Mouse (Mus musculus) regulatory T cell (primary cell): ENCODE data around the gene Casp12.
"Not testable (repeated sequence)": the region's sequence is repeated elsewhere in the genome, so short reads cannot be mapped to it uniquely, and the experiment has no call there.

ENCODE experiments used
- in situ Hi-C: fragments of 300-600 bp; cut with MboI, MseI; formaldehyde crosslinking; loops from one replicate; pipeline ENCODE4 v1.15.1; 2025; ENCODE audit warnings: high pct_unique_total_duplicates

Casp12 gene

GRCm38 (mm10) chr9:5345291-5345898 is at the start of gene Casp12:
Gene Casp12 (plus strand): TSS chr9:5345430.
- in situ Hi-C loops: no loop called here

GRCm38 (mm10) chr9:5296354-5297237 is 48.6 kb upstream of the Casp12 start:
- in situ Hi-C loops: no loop called here

- in situ Hi-C loops: no loop called here
Measured at GRCm38 (mm10) chr9:5298329-5299131, 46.7 kb upstream of the Casp12 start, which contains the start of gene Casp1. Gene Casp1 (plus strand): TSS chr9:5298517.

- in situ Hi-C loops: no loop called here
Measured at GRCm38 (mm10) chr9:5299132-5299381, 46.2 kb upstream of the Casp12 start.

- in situ Hi-C loops: no loop called here
Measured at GRCm38 (mm10) chr9:5308561-5308960, 36.7 kb upstream of the Casp12 start, which contains the start of gene Casp4. Gene Casp4 (plus strand): TSS chr9:5308828.

- in situ Hi-C loops: no loop called here
Measured at GRCm38 (mm10) chr9:5310112-5310511, 35.1 kb upstream of the Casp12 start.

GRCm38 (mm10) chr9:5311435-5311834 is 33.8 kb upstream of the Casp12 start:
- in situ Hi-C loops: no loop called here

GRCm38 (mm10) chr9:5328204-5328603 is 17.0 kb upstream of the Casp12 start:
- in situ Hi-C loops: no loop called here

GRCm38 (mm10) chr9:5332441-5332840 is 12.8 kb upstream of the Casp12 start:
- in situ Hi-C loops: loop anchor here (10.0 kb wide), 1 partner anchor 652 kb away; no protein-coding TSS in a partner anchor

GRCm38 (mm10) chr9:5333422-5333821 is 11.8 kb upstream of the Casp12 start:
- in situ Hi-C loops: loop anchor here (10.0 kb wide), 1 partner anchor 651 kb away; no protein-coding TSS in a partner anchor

GRCm38 (mm10) chr9:5343092-5343491 is 2.1 kb upstream of the Casp12 start:
- in situ Hi-C loops: no loop called here

GRCm38 (mm10) chr9:5344090-5344489 is 1.1 kb upstream of the Casp12 start:
- in situ Hi-C loops: no loop called here

GRCm38 (mm10) chr9:5347381-5347780 is 2.2 kb downstream of the Casp12 start:
- in situ Hi-C loops: no loop called here

GRCm38 (mm10) chr9:5353673-5354072 is 8.4 kb downstream of the Casp12 start:
- in situ Hi-C loops: no loop called here

- in situ Hi-C loops: no loop called here
Measured at GRCm38 (mm10) chr9:5356801-5357200, 11.6 kb downstream of the Casp12 start.

GRCm38 (mm10) chr9:5393561-5393960 is 48.3 kb downstream of the Casp12 start:
- in situ Hi-C loops: no loop called here

- in situ Hi-C loops: not testable (repeated sequence)
Measured at GRCm38 (mm10) chr9:5395861-5396260, 50.6 kb downstream of the Casp12 start.

- in situ Hi-C loops: loop anchor here (25.0 kb wide), 1 partner anchor 801 kb away; no protein-coding TSS in a partner anchor
Measured at GRCm38 (mm10) chr9:5410988-5411568, 65.8 kb downstream of the Casp12 start.

- in situ Hi-C loops: loop anchor here (25.0 kb wide), 1 partner anchor 800 kb away; no protein-coding TSS in a partner anchor
Measured at GRCm38 (mm10) chr9:5412446-5413111, 67.3 kb downstream of the Casp12 start.

GRCm38 (mm10) chr9:5417871-5418270 is 72.6 kb downstream of the Casp12 start:
- in situ Hi-C loops: loop anchor here (25.0 kb wide), 1 partner anchor 794 kb away; no protein-coding TSS in a partner anchor
